Mouse (Mus musculus): ENCODE results near the gene Dok1.
A peak's percentile ranks its signal among the peaks of the same experiment; 100 is the strongest.

DNA sequence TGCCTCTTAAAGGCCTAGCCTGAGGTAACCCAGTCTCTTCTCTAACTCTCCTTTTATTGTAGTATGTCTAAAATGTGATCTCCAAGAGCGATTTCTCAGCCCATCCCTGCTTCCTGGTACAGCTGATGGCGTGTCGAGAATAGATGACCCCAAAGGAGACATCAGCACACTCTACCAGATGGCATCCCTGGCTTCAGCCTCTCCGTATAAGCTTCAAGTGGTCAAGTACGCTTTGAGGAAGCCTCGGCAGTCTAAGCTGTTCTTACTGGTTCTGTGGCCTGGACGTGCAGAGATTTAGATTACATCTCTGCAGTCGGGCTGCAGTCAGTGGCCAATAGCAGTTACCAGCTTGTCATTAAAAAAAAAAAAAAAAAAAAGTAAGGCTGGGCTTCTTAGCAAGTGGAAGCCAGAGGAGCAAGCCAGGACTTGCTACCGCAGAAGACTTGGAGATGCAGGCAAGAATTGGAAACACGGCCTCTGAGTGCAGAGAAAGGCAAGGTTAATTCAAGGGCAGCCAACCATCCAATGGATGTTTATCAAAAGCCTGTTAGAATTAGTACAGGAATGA is 27.7 kb downstream of the Dok1 start:
- TF ChIP-seq ELF1 (IDR thresholded peaks at IDR 0.05; ENCODE audit: low read depth, low read length) = no peak
- TF ChIP-seq MAZ (IDR thresholded peaks at IDR 0.05; ENCODE audit: low read depth, low read length) = no peak
- TF ChIP-seq POLR2AphosphoS5 (IDR thresholded peaks at IDR 0.05; ENCODE audit: borderline replicate concordance, low read depth, low read length) = no peak
- no peak for TF ChIP-seq GATA1 (IDR thresholded peaks at IDR 0.05; ENCODE audit: low read depth, low read length)
- TF ChIP-seq POLR2A (IDR thresholded peaks at IDR 0.05; ENCODE audit: control insufficient read depth in 1 of 2, insufficient read depth in 1 of 2, low read depth in 1 of 2, low read length in 2 of 2, poor library complexity in 1 of 2) = 0 out of 4 replicates have a peak, but pooled peaks of 1 of the 2 experiments have one; percentile 13
- TF ChIP-seq SMC3 (IDR thresholded peaks at IDR 0.05; ENCODE audit: low read depth, low read length) = no peak
- no peak for TF ChIP-seq MYC (IDR thresholded peaks at IDR 0.05; ENCODE audit: low read depth, low read length)
- no peak for TF ChIP-seq NELFE (IDR thresholded peaks at IDR 0.05; ENCODE audit: low read depth, low read length)
- no peak for TF ChIP-seq TCF12 (IDR thresholded peaks at IDR 0.05; ENCODE audit: low read depth, low read length)
- TF ChIP-seq JUND (IDR thresholded peaks at IDR 0.05; ENCODE audit: low read depth, low read length) = no peak
- TF ChIP-seq CTCF (IDR thresholded peaks at IDR 0.05 in 2 of 3, conservative IDR thresholded peaks at IDR 0.05 in 1 of 3; ENCODE audit: control insufficient read depth in 1 of 3, insufficient read depth in 1 of 3, low read depth in 2 of 3, low read length in 3 of 3, poor library complexity in 1 of 3, severe bottlenecking in 1 of 3) = no peak
- no peak for TF ChIP-seq UBTF (IDR thresholded peaks at IDR 0.05; ENCODE audit: borderline replicate concordance, insufficient read depth, low read depth, low read length)
- TF ChIP-seq E2F4 (IDR thresholded peaks at IDR 0.05; ENCODE audit: borderline replicate concordance, low read depth, low read length) = no peak
- TF ChIP-seq EP300 (IDR thresholded peaks at IDR 0.05; ENCODE audit: low read depth in 1 of 2, low read length in 2 of 2) = no peak
